Mouse (Mus musculus) CH12F3 (cell line): ENCODE results near the gene 4933436I01Rik.

Experiments used
- in situ Hi-C: fragments of 300-500 bp; cut with MboI; formaldehyde crosslinking; loops from 2 replicates; pipeline ENCODE4 v1.14.3; 2020; ENCODE audit warnings: low sequenced_read_pairs

4933436I01Rik gene

DNA sequence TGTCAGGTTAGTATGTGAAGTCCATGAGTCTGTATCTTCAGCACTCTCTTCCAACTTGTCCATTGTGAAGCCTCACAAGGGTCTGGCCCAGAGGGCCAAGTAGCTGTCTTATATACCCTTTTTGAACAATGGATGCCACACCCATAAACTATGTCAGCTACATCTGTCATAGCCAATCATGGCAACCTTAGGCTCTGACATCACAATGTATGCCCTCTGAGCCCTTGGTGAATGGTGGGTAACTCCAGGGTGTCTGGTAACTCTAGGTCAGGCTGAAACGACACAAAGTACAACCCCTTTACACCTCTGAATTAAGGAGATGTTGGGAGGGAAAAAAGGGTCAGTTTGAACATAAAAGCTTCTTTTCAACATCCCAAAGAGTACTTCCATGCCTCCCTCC is at the start of gene 4933436I01Rik:
Gene 4933436I01Rik, minus strand, starts transcription at position 101 of the 400 bp plus-strand sequence.
- in situ Hi-C loops: no loop called here

DNA sequence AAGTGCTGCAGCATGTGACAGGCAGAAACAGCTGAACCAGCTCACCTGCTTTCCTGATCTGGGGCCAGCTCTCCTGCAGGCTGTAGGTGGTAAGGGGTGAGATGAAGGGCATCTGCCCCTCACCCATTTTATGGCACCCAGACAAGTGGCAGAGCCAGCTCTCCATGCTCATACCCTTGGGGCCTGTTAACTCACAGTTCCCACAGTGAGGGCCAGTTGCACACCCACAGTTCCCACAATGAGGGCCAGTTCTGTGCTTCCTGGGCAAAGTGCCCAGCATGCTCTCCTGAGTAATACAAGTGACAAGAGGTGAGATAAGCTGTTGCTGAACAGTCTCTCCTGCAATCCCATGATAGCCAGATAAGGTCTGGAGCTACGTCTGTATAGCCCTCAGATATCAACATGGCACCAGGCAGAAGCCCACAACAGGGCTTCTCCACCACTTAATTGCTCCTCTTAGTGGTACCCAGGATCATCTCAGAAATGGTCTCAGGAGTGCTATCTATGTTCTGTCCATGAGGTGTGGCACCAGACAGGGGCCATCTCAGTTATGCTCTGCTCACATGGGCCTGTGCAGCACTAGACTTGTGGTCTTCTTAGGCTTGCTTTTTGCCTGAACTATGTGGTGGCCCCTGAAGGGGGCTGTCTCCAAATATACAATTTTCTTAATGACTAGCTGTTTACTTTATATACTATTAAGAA is 3.7 kb upstream of the 4933436I01Rik start:
- in situ Hi-C loops: no loop called here

DNA sequence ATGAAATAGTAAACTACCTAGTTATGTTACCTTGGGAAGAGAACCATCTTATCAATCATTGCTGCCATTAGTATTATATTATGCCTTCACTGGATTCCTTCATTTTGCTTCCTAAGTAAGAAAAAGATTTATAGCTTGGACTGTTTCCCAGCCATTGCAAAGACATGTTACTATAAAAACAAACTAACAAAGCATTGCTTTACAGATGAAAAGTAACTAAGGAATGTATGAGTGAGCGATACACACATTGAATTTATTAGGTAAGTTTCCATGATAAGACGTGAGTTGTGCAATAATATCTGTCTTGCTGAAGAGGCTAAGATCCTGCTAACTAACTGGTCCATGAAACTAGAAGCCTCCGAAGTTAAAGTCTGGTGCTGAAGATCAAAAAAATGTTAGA is 37.8 kb downstream of the 4933436I01Rik start:
- in situ Hi-C loops: no loop called here
